Mouse (Mus musculus): ENCODE results near the gene Mfap1b.

- no peak for TF ChIP-seq POLR2A (IDR thresholded peaks at IDR 0.05; ENCODE audit: insufficient read depth, low read depth, low read length)
- TF ChIP-seq CTCF (IDR thresholded peaks at IDR 0.05; ENCODE audit: insufficient read depth, low read depth, low read length), result no peak
Measured at GRCm38 (mm10) chr2:121460071-121460470, 13.8 kb downstream of the Mfap1b start.

Measured in olfactory bulb, adult 2 months (tissue).